Mouse (Mus musculus) stomach, postnatal 0 days (tissue): ENCODE data around the gene Serinc2. TPM values are rescaled to one million over a fixed set of nuclear protein-coding genes. Genes with fewer than 3 reads are reported as not detected.

Experiments
- ATAC-seq: fragments of 200-750 bp; cut with Nextera tagmentation; 2 replicates; pipeline ENCODE4 v1.8.0; 2017; ENCODE audit not compliant: low FRiP score, low TSS enrichment
- DNase-seq: peaks from one replicate; pipeline ENCODE4 v3.0.0-alpha.2; 2016; ENCODE audit warnings: low spot score
- H3K27ac ChIP-seq: fragments of 300-500 bp; sonication (generic); replicated peaks from 2 replicates; pipeline ENCODE4 v1.5.1; 2014; ENCODE audit warnings: mild to moderate bottlenecking, control low read depth
- H3K27me3 ChIP-seq: fragments of 300-500 bp; sonication (generic); 2 replicates; pipeline ENCODE4 v1.6.1; 2014; ENCODE audit warnings: low read length; ENCODE audit not compliant: control insufficient read depth, insufficient read depth
- H3K36me3 ChIP-seq: fragments of 300-500 bp; sonication (generic); 2 replicates; pipeline ENCODE4 v1.6.1; 2014; ENCODE audit warnings: low read length, mixed read lengths; ENCODE audit not compliant: control insufficient read depth, insufficient read depth
- H3K4me1 ChIP-seq: fragments of 300-500 bp; sonication (generic); replicated peaks from 2 replicates; pipeline ENCODE4 v1.6.1; 2014; ENCODE audit warnings: antibody characterized with exemption; ENCODE audit not compliant: control insufficient read depth, insufficient read depth
- H3K4me2 ChIP-seq: fragments of 300-500 bp; sonication (generic); replicated peaks from 2 replicates; pipeline ENCODE4 v1.6.1; 2014; ENCODE audit warnings: low read depth, mild to moderate bottlenecking, control low read depth, moderate library complexity
- H3K4me3 ChIP-seq: fragments of 300-500 bp; sonication (generic); 2 replicates; pipeline ENCODE4 v1.5.1; 2014; ENCODE audit warnings: low read depth, low read length, control low read depth
- H3K9ac ChIP-seq: fragments of 300-500 bp; sonication (generic); 2 replicates; pipeline ENCODE4 v1.6.1; 2014; ENCODE audit warnings: mild to moderate bottlenecking, low read length, control low read depth, mixed read lengths
- H3K9me3 ChIP-seq: fragments of 300-500 bp; sonication (generic); 2 replicates; pipeline ENCODE4 v1.6.1; 2016; ENCODE audit warnings: low read length; ENCODE audit not compliant: control insufficient read depth
- CTCF ChIP-seq: IDR thresholded peaks from 2 replicates; pipeline ENCODE4 v1.5.1; 2016; ENCODE audit warnings: antibody characterized with exemption, low read depth, mild to moderate bottlenecking, moderate library complexity
- EP300 ChIP-seq: optimal IDR thresholded peaks from 2 replicates; pipeline ENCODE3; 2016; ENCODE audit warnings: antibody characterized with exemption
- WGBS: fragments of 180-500 bp; shearing (Covaris S2); extraction: QIAGEN DNeasy Blood & Tissue Kit; methylation state at CpG from one replicate; pipeline ENCODE4 v1.1.7; 2014; 5-methylcytosine and 5-hydroxymethylcytosine counted together
- polyA plus RNA-seq: library from polyadenylated mRNA; unstranded; fragments of >200 nt; fragmentation: Nextera tagmentation; extraction: Ambion mirVana; gene quantifications from 2 replicates; pipeline ENCODE4 v1.2.1, GENCODE M21; 2015

Serinc2 gene
- polyA plus RNA-seq, 1 experiment from 2014 or later: 137 TPM

DNA sequence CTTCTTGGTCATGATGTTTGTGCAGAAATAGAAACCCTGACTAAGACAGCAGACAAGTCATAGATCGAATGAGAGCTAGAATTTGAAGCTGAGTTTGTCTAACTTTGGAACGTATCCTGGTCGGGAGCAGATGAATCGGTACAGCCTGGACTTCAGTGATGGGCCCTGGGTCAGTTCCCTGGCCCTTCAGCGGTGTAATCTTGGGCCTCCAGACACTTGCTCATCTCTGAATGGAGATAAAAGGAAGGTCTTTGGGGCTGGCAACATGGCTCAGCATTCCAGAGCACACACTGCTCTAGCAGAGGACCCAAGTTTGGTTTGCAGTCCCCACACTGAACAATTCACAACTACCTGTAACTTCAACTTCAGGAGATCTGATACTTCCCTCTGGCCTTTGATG is 36.0 kb downstream of the Serinc2 start:
- H3K27ac ChIP-seq: no peak overlapping the region
- H3K27me3 ChIP-seq: no peaks in the 10 kb centered on the region
- H3K9me3 ChIP-seq: no peaks in the 10 kb centered on the region
- DNase-seq: no peak
- 84% methylated on average over 5 of the region's 5 CpGs for WGBS
- H3K4me1 ChIP-seq: no peaks in the 10 kb centered on the region
- H3K4me3 ChIP-seq: no peak overlapping the region
- no peak for TF ChIP-seq EP300
- no peak for TF ChIP-seq CTCF
- no peak for ATAC-seq
- H3K4me2 ChIP-seq: no peak overlapping the region
- H3K36me3 ChIP-seq: no peaks in the 10 kb centered on the region
- no peak overlapping the region for H3K9ac ChIP-seq

DNA sequence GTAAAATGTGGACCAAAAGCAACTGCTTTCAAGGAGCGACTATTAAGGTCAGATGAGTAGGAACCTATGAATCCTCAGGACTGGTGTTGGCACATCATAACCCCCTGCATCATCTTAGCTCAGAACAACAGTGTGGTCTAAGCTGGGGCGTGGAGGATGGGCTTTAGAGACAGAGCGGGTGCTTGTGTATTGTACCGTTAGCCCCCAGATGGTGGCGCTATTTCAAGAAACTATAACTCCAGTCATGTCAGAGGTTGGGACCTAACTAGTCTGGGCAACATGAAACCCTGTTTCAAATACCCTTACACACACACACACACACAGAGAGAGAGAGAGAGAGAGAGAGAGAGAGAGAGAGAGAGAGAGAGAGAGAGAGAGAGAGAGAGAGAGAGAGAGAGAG is 38.3 kb downstream of the Serinc2 start:
- Histone ChIP-seq H3K27ac (no peak overlapping the region), H3K9ac (no peak overlapping the region), H3K27me3 (no peaks in the 10 kb centered on the region), H3K36me3 (no peaks in the 10 kb centered on the region), H3K4me1 (no peaks in the 10 kb centered on the region), H3K9me3 (no peaks in the 10 kb centered on the region), H3K4me3 (no peak overlapping the region), H3K4me2 (no peak overlapping the region)
- peak; percentile 46 for TF ChIP-seq CTCF
- no peak for TF ChIP-seq EP300
- WGBS: 42% methylated on average over 5 of the region's 5 CpGs
- no peak for ATAC-seq
- no peak for DNase-seq

DNA sequence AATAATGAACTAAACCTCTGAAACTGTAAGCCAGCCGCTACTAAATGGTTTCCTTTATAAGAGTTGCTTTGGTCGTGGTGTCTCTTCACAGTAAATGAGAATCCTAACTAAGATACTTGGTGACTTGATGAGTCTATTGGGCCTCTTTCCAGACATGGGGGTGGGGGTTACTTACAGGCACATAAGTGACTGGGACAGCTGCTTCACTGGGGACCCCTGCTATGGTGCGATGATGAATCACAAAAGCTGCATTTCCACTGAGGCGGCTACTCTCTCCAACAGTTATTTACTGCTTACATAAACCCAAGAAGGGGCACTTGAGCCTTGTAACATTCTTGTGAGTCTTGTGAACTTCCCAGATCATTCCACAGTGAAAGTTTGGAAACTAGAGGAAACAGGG is 41.4 kb downstream of the Serinc2 start:
- TF ChIP-seq CTCF: no peak
- TF ChIP-seq EP300: no peak
- H3K27ac ChIP-seq: no peak overlapping the region
- H3K9me3 ChIP-seq: no peaks in the 10 kb centered on the region
- DNase-seq: no peak
- no peaks in the 10 kb centered on the region for H3K4me1 ChIP-seq
- no peak overlapping the region for H3K4me2 ChIP-seq
- H3K4me3 ChIP-seq: no peak overlapping the region
- H3K27me3 ChIP-seq: no peaks in the 10 kb centered on the region
- 88% methylated on average over 4 of the region's 4 CpGs for WGBS
- H3K36me3 ChIP-seq: no peaks in the 10 kb centered on the region
- no peak for ATAC-seq
- no peak overlapping the region for H3K9ac ChIP-seq

DNA sequence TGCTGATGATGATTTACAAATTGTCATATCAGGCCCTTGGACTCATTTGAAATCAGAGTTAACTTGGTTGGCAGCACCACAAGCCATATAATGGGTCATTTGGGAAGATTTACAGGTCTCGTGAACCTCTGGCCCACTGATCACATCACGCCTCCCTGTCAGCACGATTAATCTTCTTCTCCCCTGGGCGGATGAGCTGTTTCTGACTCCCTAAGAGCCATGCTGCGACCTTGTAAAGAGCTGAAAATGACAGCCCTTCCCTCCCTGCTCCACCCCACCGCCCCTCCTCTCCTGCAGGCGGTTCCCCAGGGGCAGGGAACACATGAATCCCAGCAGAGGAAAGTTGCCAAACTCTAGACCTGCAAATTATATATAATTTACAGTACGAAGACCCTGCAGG is 42.6 kb downstream of the Serinc2 start:
- H3K27ac ChIP-seq: no peak overlapping the region
- H3K4me2 ChIP-seq: no peak overlapping the region
- H3K27me3 ChIP-seq: no peaks in the 10 kb centered on the region
- no peak overlapping the region for H3K9ac ChIP-seq
- H3K4me1 ChIP-seq: no peaks in the 10 kb centered on the region
- H3K4me3 ChIP-seq: no peak overlapping the region
- H3K36me3 ChIP-seq: no peaks in the 10 kb centered on the region
- H3K9me3 ChIP-seq: no peaks in the 10 kb centered on the region
- 40% methylated on average over 8 of the region's 8 CpGs for WGBS
- no peak for ATAC-seq
- DNase-seq: no peak
- TF ChIP-seq CTCF (no peak), EP300 (no peak)

DNA sequence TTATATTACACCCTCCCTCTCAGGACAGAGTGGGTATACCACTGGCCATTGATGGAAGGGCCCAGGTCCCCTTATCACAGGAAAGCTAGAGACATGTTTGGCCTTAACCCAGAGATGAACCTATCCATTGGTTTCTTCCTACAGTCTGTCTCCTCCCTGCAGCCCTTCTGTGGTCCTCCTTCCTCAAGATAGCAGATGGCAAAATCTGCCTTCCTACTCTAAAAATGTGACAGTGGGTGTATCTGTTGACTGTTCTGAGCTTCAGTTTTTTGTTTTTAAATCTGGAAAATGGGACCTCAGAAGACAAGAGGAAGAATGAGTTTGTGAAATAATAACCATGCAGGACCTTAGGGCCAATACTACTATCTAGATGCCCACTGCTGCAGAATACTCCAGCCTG is 54.9 kb downstream of the Serinc2 start:
- no peaks in the 10 kb centered on the region for H3K9me3 ChIP-seq
- H3K4me1 ChIP-seq: no peaks in the 10 kb centered on the region
- H3K4me3 ChIP-seq: no peak overlapping the region
- H3K9ac ChIP-seq: no peak overlapping the region
- ATAC-seq (no peak), DNase-seq (no peak)
- TF ChIP-seq EP300 (no peak), CTCF (no peak)
- no peaks in the 10 kb centered on the region for H3K27me3 ChIP-seq
- no peaks in the 10 kb centered on the region for H3K36me3 ChIP-seq
- no peak overlapping the region for H3K27ac ChIP-seq
- H3K4me2 ChIP-seq: no peak overlapping the region

DNA sequence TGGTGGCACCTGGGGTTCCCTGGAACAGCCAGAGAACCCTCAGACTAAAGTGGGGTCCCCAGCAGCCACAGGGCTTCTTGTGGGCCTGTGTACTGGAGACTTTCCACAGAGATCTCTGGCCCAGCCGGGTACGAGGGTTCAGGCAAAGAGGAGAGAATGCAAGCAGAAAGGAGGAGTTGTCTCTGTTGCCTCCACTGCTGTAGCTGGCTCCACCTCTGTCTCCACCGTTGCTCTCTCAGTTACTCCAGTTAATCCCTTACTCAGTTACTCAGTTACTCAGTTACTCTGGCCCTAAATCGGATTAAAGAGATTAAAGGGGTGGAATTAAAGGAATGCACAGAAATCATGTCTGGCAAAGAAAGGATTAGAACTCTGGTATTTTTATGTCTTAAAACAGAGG is 56.8 kb downstream of the Serinc2 start, which contains the start of gene Gm853:
Gm853 (minus strand) TSS at position 223 of the 400 bp plus-strand sequence.
- H3K27me3 ChIP-seq: no peaks in the 10 kb centered on the region
- H3K4me1 ChIP-seq: no peaks in the 10 kb centered on the region
- ATAC-seq: no peak
- no peak within 1 kb of the TSS for H3K4me3 ChIP-seq
- no peaks in the 10 kb centered on the region for H3K36me3 ChIP-seq
- H3K4me2 ChIP-seq: no peak within 1 kb of the TSS
- H3K9ac ChIP-seq: no peak within 1 kb of the TSS
- TF ChIP-seq EP300 (no peak), CTCF (no peak)
- no peak for DNase-seq
- no peaks in the 10 kb centered on the region for H3K9me3 ChIP-seq
- no peak within 1 kb of the TSS for H3K27ac ChIP-seq
- 50% methylated on average over 4 of the region's 4 CpGs for WGBS
